Mouse (Mus musculus) cerebellum, adult 8-10 months (tissue): ENCODE measurements at regions not wholly inside any gene's neighbourhood (a gene's known extent, or its start where the extent isn't known, plus 50 kb on each side); places are given as distances from the start of the nearest gene placed in this dataset.
"Not testable (repeated sequence)": the region's sequence is repeated elsewhere in the genome, so short reads cannot be mapped to it uniquely, and the experiment has no call there.

Source experiments
- DNase-seq: peaks from one replicate; pipeline ENCODE4 v3.0.0; 2022

DNA sequence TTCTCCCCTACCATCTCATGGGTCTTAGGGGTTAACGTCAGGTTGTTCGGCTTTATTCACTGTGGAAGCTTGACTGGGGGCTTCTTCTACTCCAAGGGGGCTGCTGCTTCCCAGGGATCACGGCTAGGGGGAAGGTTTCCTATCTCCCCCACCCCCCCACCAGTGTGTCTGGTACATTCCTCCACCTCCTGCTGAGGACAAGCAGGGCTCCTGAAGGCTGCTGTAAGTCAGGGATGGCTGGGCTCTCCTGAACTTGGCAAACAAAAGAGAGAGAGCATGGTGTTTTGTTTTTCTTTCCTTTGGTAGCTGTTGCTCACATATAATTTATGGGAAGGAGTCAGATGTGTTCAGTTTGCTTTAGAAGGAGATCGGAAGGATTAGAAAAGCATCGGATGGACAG is 54.7 kb upstream of the Commd3 start:
- no peak for DNase-seq

- DNase-seq = no peak
These were observed 62.4 kb upstream of the Commd3 start for GRCm38 (mm10) chr2:18609868-18610185.

DNA sequence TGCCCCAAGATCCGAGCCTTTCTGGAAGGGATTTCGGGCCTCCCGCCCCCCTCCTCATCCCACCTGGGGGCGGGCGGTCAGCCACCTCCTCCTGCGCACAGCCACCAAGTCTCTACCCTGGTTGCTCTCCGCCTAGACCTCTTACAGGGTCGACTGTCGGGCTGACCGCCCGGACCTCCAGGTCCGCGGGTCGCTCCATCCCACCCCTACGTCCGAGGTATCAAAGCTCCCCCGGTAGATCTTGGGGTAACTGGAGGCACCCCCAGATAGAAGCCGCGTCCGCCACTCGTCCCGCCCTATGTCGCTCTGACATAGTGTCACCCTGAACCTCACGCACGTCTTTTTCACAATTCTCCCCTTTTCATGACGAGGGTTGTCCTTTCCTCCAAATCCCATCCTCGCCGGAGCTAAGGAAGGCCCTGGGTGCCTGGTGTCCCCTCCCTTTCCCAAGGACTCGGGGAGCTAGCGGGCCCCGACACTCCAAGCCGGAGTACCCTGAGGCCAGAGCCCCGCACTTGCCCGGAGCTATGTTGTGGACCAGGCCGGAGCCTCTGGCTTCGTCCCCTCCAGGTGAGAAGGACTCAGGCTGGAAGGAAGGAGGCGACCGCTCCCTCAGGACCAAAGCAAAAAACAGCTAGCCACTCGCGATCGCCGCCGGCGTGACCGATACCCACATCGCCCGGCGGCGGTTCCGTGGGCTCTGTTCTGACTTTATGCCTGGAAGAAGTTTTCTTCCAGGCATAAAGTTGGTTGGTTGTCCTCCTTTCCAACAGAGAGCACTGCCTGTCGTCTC is 62.9 kb upstream of the Commd3 start:
- DNase-seq = peak; percentile 58

- peak; percentile 59 for DNase-seq
These were observed 63.7 kb upstream of the Commd3 start for GRCm38 (mm10) chr2:18608260-18609074.

DNA sequence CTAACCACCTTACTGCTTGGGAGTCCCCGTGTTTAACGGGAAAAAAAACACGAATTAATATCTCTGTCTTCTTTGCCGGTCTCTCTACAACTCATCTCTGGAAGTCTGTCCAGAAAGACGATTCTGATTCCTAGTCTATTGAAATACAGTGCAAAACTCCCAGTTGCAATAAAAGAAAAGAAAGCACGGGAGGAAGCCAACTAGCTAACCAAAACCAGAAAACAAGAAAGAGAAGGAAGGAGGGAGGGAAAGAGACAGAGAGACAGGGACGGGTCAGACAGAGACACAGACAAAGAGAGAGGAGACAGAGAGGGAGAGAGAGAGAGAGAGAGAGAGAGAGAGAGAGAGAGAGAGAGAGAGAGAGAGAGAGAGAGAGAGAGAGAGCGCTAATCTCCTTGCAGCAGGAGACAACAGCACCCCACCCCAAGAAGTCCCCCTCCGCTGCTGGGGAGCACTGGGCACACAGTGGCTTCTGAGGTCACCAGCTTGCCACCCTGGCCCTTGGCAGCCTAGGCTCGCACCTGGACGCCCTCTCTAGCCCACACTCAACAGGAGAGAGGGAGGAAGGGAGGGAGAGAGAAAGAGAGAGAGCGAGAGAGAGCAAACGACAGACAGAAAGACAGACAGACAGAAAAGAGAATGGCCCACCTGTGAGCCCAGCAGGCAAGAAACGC is 64.5 kb upstream of the Commd3 start:
- peak; percentile 6 for DNase-seq

- DNase-seq = no peak
These were observed 65.1 kb upstream of the Commd3 start for GRCm38 (mm10) chr2:18607088-18607487.

DNA sequence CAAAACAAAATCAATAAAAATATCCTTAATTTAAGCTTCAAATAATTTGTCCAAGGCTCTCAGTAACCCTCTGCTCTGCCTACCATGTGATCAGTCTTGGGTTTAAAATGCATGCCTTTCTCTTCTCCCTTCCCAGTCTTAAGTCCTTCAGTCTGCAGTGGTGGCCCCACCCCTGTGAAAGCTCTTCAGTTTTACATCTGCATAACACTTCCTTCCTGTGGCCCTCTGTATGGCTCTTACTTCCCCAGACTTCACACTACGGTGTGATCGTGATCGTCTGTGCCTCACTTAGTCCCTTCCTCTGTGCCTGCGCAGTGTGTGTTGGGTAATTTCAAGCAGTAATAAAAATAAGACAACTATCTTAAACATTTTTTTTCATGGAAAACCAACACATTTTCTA is 80.0 kb upstream of the Commd3 start:
- DNase-seq = no peak

DNA sequence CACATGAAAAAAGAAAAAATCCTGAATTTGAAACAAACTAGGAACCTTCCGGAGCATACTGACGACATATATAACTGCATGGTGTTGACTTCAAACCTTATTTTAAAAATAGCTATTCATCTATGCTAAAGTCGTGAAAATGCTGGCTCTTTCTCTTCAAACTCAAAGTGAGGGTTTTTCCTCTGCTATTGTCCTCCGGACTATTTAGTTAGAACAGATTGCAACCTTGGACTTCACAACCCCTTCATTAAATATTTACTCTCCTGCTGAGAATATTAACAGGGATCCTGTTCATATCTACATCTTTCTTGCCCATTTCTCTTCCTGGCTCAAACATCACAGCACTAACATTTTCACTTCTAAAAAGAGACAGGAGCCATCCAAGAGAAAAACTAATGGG is 84.0 kb upstream of the Commd3 start:
- no peak for DNase-seq

DNA sequence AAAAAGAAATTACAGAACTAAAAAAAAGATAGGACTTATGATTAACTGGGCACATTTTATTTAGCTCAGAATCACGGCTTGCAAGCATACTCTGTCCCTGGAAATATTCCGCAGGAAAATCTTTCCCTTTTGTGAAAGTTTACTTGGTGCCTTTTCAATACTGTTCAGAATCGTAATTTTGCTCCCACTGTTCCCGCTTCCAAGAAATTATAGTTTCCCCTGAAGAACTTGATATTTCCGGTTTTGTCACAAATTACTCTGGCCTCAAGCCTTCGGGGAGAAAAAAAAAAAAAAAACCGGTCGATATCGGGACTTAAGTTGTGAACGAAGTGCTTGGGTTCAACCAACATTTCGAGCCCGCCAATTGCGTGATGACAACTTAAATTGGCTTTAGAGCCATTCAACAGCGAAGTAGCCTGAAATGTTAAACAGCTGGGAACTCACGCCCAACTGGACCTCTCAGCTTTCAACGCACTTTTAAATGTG is 84.4 kb upstream of the Commd3 start:
- no peak for DNase-seq

- DNase-seq = peak; percentile 88
These were observed 85.1 kb upstream of the Commd3 start for GRCm38 (mm10) chr2:18586925-18587724.

DNA sequence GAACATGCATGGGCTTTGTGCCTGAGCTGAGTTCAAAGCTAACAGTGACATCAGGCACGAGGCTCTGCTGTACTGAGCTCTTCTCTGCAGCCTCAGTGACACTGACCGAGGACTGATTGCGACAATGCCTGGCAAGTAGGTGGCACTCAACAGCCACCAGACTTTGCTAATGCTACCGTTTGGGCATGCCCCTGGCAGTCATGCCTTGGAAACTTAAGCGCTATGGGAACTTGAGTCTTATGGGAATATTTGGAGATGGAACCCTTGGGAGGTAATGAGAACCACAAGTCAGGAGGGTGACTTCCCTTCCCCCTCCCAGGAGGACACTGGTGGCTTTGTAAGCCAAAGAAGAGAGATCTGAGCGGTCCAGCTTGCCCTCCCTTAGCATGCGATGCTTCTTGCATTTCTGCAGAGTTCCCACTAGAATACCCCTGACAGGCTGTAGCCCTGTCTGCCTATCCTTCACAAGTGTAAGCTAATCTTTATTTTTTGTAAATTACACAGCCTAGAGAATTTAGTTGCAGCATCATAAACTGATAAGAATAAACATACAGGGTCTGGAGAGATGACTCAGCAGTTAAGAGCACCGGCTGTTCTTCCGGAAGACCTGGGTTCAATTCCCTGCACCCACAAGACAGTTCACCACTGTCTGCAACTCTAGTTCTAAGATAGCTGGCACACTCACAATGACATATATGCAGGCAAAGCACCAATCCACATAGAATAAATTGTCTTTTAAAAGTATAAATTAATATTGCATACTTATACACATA is 86.4 kb upstream of the Commd3 start:
- DNase-seq = peak; percentile 15

DNA sequence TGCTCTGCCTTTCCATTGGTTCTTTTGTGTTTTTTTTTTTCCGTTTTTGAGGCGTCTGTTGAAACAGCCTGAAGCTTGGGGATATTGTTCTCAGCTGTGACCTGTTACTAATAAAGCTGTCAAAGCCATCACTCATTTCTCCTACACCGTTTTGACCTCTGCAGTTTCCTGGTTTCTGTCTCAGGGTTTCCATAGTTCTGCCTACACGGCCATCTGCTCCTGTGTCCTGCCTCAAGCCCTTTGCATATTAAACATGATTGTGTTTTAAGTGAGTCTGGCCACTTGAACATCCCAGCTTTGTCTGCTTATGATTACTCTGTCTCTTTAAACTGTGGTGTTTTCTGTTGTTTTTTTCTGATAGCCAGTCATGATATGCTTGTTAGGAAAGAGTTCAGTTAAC is 114.1 kb upstream of the Commd3 start:
- no peak for DNase-seq

DNA sequence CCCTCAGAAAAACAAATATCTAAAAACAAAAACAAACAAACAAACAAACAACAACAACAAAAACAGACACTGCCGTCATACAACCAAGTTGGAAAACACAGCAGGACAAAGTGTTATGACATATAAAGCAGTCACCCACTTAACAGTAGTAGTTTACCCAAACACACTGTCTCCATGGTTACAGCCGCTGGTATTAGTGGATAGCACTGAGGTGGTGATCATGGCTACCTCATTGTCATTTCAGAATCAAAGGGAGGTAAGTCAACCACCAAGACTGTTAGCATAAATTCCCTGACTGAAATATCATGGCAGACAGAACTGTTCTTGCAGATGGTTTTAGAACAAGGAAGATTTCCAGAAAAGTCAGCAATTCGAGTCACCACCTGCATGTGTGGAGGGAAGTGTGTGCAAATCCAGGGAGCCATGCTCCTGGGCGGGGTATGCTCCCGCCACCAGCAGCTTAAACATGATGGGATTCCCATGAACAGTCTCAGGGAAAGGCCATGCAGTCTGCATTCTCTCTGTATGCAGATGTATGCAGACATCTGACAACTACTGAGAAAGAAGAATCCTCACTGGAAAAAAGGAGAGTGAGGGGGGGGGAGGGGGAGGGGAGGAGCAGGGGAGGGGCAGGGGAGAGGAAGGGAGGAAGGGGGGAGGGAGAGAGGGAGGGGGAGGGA is 124.1 kb upstream of the Commd3 start:
- no peak for DNase-seq

DNA sequence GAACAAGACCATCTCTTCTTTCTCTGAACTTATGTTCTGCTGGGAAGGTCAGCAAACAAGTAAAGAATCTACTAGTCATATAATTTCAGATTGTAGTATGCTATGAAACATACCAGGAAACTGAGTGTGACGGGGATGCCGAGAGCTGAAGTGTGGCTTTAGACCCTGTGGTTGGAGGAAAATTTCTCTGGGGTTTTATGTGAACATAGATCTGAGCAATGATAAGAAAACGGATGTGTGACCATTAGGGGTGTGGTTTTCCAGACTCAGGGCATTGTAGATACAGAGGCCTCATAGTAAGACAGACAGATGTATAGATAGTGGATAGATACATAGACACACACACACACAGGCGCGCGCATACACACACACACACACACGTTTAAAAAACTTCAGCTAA is 131.8 kb upstream of the Dnajc1 start:
- no peak for DNase-seq

DNA sequence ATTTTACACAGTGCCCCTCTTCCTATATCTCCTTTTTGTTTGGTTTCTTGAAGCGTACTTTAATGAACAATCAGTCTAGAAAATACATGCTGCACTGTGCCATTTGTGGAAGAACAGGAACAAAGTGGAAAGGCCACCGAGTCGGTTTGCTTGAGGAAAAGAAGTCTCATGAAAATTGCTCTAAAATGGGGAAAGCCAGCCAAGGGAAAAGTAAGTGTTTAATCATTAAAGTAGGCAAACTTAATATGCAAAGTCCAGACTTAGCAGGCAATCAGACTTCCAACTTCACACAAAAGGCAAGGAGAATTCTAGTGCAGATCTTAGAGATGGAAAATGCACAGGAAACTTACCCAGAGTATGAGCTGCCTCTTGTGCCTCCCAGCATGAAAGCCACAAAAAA is 131.3 kb upstream of the Dnajc1 start:
- DNase-seq = no peak

DNA sequence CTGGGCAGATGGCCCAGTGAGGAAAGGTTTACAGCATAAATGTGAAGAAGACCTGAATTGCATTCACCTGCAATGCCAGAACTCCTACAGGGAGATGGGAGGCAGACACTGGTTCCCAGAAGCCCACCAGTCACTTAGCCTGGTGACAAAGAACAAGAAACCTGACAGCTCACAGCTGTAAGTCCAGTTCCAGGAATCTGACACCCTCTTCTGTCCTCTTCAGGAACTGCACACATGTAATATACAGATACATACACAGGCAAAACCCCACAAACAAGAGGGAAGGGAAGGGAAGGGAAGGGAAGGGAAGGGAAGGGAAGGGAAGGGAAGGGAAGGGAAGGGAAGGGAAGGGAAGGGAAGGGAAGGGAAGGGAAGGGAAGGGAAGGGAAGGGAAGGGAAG is 120.8 kb upstream of the Dnajc1 start:
- DNase-seq = no peak

GRCm38 (mm10) chr2:18509317-18509716 is 116.7 kb upstream of the Dnajc1 start:
- no peak for DNase-seq

DNA sequence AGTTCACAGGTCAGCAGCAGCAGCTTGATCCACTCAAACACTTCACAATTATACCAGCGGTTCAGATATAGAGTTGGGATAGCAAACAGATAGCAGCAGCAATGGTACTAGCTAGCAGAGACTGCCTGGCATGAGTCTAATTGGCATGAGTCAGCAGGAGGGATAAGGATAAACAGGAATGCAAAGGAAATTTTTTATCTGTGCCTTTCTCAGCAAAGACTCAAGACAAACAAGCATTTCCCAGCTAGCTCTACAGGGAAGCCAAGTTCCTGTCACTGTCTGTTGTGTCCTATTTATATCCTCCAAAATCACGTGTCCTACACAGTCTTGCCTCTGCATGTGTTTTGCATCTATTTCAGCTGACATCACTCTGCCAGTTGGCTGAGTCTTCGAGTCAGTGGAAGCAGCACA is 80.7 kb upstream of the Dnajc1 start:
- DNase-seq = no peak

DNA sequence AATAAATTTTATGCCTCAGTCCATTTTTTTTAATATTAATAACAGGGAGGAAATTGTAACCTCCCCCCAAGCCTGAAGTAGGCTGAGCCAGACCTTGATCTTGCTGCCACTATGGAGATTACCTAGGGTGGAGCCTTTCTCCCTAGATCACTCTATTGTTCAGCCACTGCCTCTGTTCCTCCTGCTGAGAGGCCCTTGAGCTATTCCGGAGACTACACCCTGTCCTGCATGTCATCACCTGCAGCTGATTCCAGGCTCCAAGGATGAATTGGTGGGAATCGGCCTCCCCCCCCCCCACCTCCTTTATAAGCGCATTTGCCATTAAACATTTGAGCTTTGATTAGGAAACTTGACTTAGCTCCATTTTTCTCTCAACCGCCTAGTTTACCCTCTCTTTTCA is 68.3 kb upstream of the Dnajc1 start:
- DNase-seq = no peak

- DNase-seq = not testable (repeated sequence)
These were observed 67.7 kb upstream of the Dnajc1 start for GRCm38 (mm10) chr2:18460281-18460680.

- DNase-seq = not testable (repeated sequence)
These were observed 60.8 kb upstream of the Dnajc1 start for GRCm38 (mm10) chr2:18453426-18453825.
